Mouse (Mus musculus): ENCODE results near the gene Pdcd11. TPM values are rescaled to one million over a fixed set of nuclear protein-coding genes. Genes with fewer than 3 reads are reported as not detected.
A peak's percentile ranks its signal among the peaks of the same experiment; 100 is the strongest.
"Not testable (repeated sequence)": the region's sequence is repeated elsewhere in the genome, so short reads cannot be mapped to it uniquely, and the experiment has no call there.

The Pdcd11 gene
- total RNA-seq, 2 experiments from 2014 or later: 12.6 to 23.0 TPM

GRCm38 (mm10) chr19:47122802-47123201 is 32.2 kb downstream of the Pdcd11 start:
- ATAC-seq (replicated peaks; ENCODE audit: poor library complexity): peak; percentile 75

DNA sequence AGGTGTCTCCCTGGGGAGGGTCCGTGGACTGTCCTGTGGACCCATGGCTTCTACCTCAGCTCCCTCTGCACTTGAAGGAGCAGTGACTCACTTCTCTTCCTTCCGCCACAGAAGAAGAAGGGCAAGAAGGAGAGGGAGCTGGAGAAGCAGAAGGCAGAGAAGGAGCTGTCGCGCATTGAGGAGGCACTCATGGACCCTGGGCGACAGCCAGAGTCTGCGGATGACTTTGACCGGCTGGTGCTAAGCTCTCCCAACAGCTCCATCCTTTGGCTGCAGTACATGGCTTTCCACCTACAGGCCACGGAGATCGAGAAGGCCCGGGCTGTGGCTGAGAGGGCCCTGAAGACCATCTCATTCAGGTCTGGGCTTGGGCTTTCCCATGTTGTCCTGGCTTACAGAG is 37.6 kb downstream of the Pdcd11 start:
- no peak for ATAC-seq (replicated peaks; ENCODE audit: poor library complexity)

GRCm38 (mm10) chr19:47128835-47129234 is 38.3 kb downstream of the Pdcd11 start:
- no peak for ATAC-seq (replicated peaks; ENCODE audit: poor library complexity)

- ATAC-seq (replicated peaks; ENCODE audit: poor library complexity): no peak
Observed at GRCm38 (mm10) chr19:47130551-47131125, 40.1 kb downstream of the Pdcd11 start.

- peak; percentile 70 for ATAC-seq (replicated peaks; ENCODE audit: poor library complexity)
Observed at GRCm38 (mm10) chr19:47133161-47133560, 42.6 kb downstream of the Pdcd11 start.

DNA sequence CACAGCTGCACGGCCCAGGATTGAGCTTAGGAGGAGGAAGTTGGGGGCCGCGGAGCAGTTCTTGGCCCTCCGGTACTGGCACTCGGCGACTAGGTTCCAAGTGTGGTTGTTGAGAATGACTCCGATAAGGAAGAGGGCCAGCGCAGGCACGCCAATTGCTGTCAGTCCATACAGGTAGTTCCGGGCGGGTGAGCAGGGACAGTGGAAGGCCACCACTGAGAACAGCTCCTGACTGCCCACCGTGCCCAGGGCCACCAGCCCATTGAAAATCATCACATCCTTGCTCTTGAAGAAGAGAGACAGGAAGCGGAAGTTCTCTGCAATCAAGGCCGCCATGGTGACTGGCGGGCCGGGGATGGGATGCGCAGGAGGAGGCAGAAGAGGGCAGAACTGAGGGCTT is 45.0 kb downstream of the Pdcd11 start:
- ATAC-seq (replicated peaks; ENCODE audit: poor library complexity): no peak

DNA sequence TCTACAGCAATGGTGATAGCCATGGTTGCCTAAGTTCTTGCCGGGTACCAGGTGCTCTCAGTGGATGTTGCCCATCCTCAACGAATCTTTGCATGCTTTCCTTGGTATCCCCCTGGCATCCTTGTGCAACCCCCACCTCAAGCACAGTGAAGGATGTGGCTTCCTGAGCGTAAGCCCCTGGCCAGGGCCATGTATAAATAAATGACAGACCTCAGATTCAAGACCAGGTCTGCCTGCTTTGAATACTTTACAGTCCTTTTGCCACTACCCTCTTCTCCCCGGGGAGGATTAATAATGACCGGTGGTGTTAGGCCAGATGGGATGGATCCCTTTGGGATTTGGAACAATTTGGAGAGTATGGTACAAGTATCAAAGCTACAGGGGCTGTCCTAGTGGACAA is 45.6 kb downstream of the Pdcd11 start:
- no peak for ATAC-seq (replicated peaks; ENCODE audit: poor library complexity)

- ATAC-seq (replicated peaks; ENCODE audit: poor library complexity): peak; percentile 65
Observed at GRCm38 (mm10) chr19:47137051-47137581, 46.5 kb downstream of the Pdcd11 start.

DNA sequence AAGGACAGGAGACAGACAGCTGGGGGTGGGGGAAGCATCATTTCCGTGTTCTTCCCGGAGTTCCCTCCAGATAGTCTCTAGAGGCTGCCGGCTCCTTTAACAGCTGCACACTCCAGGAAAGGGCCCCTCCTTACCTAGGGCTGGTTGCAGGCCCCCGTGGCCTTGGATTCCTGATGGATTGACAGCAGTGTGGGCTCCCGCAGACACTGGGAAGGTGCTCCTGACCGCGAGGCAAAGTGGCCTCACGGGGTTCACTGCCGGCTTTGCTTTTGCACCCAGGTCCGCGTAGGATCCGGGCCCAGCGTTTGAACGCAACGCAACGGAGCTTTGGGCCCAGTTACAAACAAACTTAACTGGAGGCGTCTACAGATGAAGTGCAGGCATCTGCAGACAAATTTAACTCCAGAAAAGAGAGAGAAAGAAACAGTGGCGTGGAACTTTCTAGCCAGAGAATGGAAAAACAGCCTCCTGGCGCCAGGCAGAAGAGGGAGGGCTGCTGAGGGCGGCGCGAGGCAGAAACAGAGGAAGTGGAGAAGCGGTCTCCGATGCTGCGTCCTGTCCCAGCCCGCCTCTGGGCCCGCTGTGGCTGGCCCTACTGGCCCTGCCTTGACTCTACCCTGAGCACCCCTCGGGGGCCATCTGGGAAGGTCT is 47.3 kb downstream of the Pdcd11 start, which contains the start of gene Calhm2:
Gene Calhm2, minus strand, starts transcription at position 524 of the 651 bp plus-strand sequence.
- ATAC-seq (replicated peaks; ENCODE audit: poor library complexity): peak; percentile 60

- not testable (repeated sequence) for ATAC-seq (replicated peaks; ENCODE audit: poor library complexity)
Observed at GRCm38 (mm10) chr19:47139611-47140010, 49.0 kb downstream of the Pdcd11 start.

- ATAC-seq (replicated peaks; ENCODE audit: poor library complexity): no peak
Observed at GRCm38 (mm10) chr19:47142438-47142837, 51.9 kb downstream of the Pdcd11 start.

DNA sequence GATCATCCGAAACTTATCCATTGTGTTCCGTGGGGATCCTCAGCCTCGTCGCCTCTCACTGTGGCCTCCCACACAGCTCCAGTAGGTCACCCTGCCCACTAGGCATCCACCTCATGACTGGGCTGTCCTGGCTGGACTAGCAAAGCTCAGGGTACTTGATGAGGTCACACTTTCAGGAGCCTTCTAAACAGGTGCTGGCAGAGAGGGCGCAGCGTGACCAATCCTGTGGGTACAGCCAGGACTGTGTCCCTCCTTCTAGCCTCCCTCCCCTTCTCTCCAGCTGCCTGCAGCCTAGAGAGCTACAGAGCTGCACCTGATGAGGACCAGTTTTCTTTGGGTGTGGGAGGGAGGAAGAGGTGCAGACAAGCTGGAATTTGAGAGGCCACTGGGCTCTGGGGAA is 53.6 kb downstream of the Pdcd11 start, which contains the start of gene Calhm1:
Gene Calhm1, minus strand, starts transcription at position 101 of the 400 bp plus-strand sequence.
- ATAC-seq (replicated peaks; ENCODE audit: poor library complexity): no peak

DNA sequence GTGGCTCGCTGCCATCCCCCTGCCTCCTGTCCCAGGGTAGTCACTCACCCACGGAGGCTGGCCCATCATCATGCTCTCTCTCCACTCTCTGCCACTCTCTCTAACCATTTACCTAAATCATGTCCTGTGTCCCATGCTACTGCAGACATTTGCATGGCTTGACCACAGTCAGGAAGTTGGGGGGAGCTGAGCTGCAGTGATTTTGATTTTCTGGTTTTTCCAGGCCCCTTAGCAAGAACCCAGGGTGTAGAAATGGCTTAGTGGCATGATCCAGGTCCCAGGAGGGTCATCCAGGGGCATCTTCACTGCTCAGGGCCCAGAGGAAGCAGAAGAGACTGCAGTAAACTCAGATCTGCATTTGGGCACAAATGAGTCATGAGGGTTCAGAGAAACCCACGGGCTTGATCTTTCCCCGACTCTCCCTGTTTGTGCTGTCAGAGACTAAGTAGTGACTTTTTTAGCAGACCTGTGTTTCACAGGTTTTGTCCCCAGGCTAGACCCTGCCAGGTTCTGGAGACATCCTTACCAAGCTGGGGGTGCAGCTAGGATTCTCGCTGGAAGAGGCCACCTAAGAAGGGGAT is 57.8 kb downstream of the Pdcd11 start:
- no peak for ATAC-seq (replicated peaks; ENCODE audit: poor library complexity)

GRCm38 (mm10) chr19:47149854-47150253 is 59.3 kb downstream of the Pdcd11 start:
- no peak for ATAC-seq (replicated peaks; ENCODE audit: poor library complexity)

GRCm38 (mm10) chr19:47151332-47152061 is 60.9 kb downstream of the Pdcd11 start:
- no peak for ATAC-seq (replicated peaks; ENCODE audit: poor library complexity)

DNA sequence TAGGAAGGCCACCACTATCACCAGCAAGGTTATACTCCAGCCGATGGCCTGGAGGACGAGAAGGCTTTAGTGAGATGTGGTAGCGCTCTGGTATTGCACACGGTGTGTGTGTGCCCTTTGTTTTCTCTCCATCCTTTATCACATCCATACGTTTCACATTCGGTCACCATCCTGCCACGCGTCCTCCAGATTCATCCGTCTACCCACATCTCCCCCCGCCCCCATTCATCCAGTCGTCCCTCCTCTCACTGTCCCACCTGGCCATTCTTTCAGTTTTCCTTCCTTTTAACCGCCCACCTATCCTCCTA is 61.4 kb downstream of the Pdcd11 start:
- no peak for ATAC-seq (replicated peaks; ENCODE audit: poor library complexity)

DNA sequence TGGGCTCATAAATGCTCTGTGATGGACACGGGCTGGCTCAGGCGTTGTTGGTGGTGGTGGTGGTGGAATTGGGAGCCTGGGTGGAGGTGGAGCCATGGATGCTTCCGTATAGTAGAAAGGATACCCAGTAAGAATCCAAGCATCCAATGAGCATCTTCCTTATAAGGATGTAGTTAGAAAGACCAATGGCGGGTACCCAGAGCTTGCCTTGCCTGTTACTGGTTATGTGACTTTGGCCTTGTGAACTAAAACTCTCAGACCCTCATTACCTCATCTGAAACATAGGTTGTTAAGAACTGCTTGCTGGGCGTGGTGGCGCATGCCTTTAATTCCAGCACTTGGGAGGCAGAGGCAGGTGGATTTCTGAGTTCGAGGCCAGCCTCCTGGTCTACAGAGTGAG is 63.2 kb downstream of the Pdcd11 start:
- no peak for ATAC-seq (replicated peaks; ENCODE audit: poor library complexity)

DNA sequence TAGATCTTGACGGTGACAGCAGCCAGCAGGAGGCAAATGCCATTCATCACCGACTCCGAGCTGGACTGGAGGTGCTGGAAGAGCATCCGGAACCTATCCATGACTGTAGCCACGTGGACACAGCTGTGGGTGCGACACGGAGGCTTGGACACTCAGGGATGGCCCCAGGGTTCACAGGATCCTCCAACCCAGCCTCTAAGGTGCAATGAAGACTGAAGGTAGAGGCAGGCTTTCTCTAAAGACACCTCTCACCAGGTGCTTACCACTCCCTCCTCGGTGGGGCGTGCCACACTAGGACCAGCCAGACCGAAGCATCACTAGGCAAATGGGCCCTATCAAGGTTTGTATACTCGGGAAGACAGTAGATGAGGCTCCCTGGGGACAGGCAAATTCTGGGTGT is 67.1 kb downstream of the Pdcd11 start, which contains the start of gene Calhm3:
Gene Calhm3, minus strand, starts transcription at position 101 of the 400 bp plus-strand sequence.
- ATAC-seq (replicated peaks; ENCODE audit: poor library complexity): no peak

GRCm38 (mm10) chr19:47161669-47162068 is 71.1 kb downstream of the Pdcd11 start:
- no peak for ATAC-seq (replicated peaks; ENCODE audit: poor library complexity)

DNA sequence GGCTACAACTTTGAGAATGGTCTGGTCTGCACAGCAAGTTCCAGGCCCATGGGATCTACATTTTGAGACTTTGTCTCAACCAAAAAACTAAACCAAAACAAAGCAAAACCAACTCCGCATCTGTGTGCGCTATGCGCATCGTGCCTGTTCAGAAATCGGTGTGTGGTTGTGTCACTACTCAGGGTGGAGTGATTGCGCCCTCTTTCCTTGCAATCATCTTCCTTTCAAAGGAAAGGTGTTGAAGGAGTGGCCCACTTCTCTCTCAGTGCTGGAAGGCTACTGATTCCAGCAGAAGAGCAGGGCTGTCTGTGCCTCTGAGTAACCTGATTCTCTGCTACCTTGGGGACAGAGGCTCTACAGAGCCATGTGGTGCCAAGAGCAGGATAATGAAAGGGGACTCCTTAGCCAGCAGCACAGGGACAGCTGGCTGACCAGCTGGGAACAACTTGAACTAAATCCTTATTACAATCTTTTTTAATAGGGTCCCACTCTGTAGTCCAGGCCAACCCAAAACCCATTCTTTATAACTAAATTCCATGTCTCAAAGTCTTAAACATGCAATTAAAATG is 72.7 kb downstream of the Pdcd11 start:
- no peak for ATAC-seq (replicated peaks; ENCODE audit: poor library complexity)

DNA sequence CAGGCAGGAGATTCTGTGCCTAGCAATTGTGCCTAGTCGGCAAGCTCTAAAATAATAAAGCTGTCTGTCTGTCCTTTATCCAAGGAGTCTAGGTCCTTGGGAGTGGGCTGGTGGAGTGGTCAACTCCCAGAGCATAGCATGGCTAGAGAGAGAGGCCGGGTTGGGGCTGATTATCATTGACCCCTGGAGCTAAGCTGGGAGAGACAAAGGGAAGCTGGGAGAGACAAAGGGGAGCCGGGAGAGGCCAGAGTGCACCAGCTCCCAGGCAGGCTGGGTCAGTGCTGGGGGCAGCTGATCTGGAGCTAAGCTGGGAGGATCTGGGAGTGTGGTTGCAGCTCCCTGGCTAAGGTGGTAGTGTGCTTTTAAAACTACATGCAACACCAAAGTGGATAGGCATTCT is 76.2 kb downstream of the Pdcd11 start:
- ATAC-seq (replicated peaks; ENCODE audit: poor library complexity): no peak
